Mouse (Mus musculus) CH12.LX (cell line): Measurements from ENCODE around the gene 1700016C15Rik.

Experiments
- BHLHE40 ChIP-seq: IDR thresholded peaks from 2 replicates; pipeline ENCODE4 v1.6.1; 2011; ENCODE audit warnings: mild to moderate bottlenecking, low read depth, low read length, improper control_type of control experiment
- CTCF ChIP-seq, 2 experiments: IDR thresholded peaks in 1 of 2; conservative IDR thresholded peaks in 1 of 2; 2 replicates each; pipeline ENCODE4 v1.5.1; 2011 to 2012; ENCODE audit warnings: low read depth in 2 of 2, low read length in 2 of 2, improper control_type of control experiment in 1 of 2, inconsistent platforms in 1 of 2, mild to moderate bottlenecking in 1 of 2, moderate library complexity in 1 of 2
- ELF1 ChIP-seq: IDR thresholded peaks from 2 replicates; pipeline ENCODE4 v1.6.1; 2014; ENCODE audit warnings: low read depth, mild to moderate bottlenecking, inconsistent platforms, low read length, improper control_type of control experiment
- ETS1 ChIP-seq: conservative IDR thresholded peaks from 2 replicates; pipeline ENCODE4 v1.6.1; 2012; ENCODE audit warnings: low read depth, mild to moderate bottlenecking, inconsistent platforms, low read length, improper control_type of control experiment, moderate library complexity
- KAT2A ChIP-seq: IDR thresholded peaks from 2 replicates; pipeline ENCODE4 v1.6.1; 2012; ENCODE audit warnings: low read length, improper control_type of control experiment, inconsistent platforms; ENCODE audit not compliant: insufficient replicate concordance
- MAFK ChIP-seq: IDR thresholded peaks from 2 replicates; pipeline ENCODE4 v1.6.1; 2011; ENCODE audit warnings: low read length, improper control_type of control experiment; ENCODE audit not compliant: insufficient replicate concordance
- MAZ ChIP-seq: IDR thresholded peaks from 2 replicates; pipeline ENCODE4 v1.6.1; 2012; ENCODE audit warnings: low read depth, mild to moderate bottlenecking, inconsistent platforms, low read length, improper control_type of control experiment, moderate library complexity
- NRF1 ChIP-seq: IDR thresholded peaks from 2 replicates; pipeline ENCODE4 v1.6.1; 2014; ENCODE audit warnings: low read depth, mild to moderate bottlenecking, inconsistent platforms, low read length, improper control_type of control experiment, moderate library complexity
- POLR2A ChIP-seq: IDR thresholded peaks from 2 replicates; pipeline ENCODE4 v1.6.1; 2011; ENCODE audit warnings: low read depth, mild to moderate bottlenecking, improper control_type of control experiment, low read length
- RCOR1 ChIP-seq: conservative IDR thresholded peaks from 2 replicates; pipeline ENCODE4 v1.6.1; 2012; ENCODE audit warnings: low read depth, mild to moderate bottlenecking, inconsistent platforms, low read length, improper control_type of control experiment
- SIN3A ChIP-seq: IDR thresholded peaks from 2 replicates; pipeline ENCODE4 v1.6.1; 2012; ENCODE audit warnings: low read length, improper control_type of control experiment, inconsistent platforms
- USF1 ChIP-seq: IDR thresholded peaks from 2 replicates; pipeline ENCODE4 v1.6.1; 2014; ENCODE audit warnings: low read depth, mild to moderate bottlenecking, inconsistent platforms, low read length, improper control_type of control experiment
- USF2 ChIP-seq: conservative IDR thresholded peaks from 2 replicates; pipeline ENCODE4 v1.6.1; 2011; ENCODE audit warnings: low read depth, low read length, improper control_type of control experiment

DNA sequence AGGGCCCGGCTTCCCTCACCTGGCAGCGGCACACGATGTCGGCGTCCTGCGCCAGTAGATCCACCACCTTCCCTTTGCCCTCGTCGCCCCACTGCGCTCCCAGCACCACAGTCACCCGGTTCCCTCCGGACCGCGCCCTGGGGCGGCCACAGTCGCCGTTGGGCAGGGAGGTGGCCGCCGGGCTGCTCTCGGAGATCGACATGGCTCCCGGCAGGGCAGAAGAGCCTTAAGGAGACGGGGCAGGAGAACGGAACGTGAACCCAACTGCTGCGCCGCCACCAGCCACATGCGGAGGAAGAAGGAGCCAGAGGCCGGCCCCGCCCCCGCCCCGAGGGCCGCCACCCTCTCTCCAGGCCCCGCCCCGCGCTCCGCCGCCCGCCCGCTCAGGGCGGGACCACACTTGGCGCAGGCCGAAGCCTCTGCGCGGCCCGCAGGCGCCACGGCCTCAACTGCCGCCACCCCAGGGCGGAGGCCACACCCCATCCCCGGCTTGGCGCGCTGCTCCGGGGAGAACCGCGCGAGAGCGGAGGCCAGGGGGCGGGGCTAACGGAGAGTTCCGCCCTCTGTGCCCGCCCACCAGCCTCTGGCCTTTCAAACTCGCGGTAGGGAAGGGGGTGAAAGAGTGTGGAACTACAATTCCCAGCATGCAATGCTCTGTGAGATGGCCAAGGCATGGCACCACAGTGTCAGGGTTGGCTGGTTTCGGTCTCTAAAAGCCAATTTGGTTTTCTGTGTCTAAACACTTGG, 66.8 kb downstream of the 1700016C15Rik start, which contains the start of gene Adss:
- TF ChIP-seq ELF1 (peak; percentile 86), MAFK (no peak), KAT2A (peak; percentile 82; the same call in 1 of the 2 replicates), USF1 (no peak), CTCF (conservative IDR thresholded peaks at IDR 0.05 in 1 of 2, IDR thresholded peaks at IDR 0.05 in 1 of 2; ENCODE audit: low read depth in 2 of 2, low read length in 2 of 2) (no peak), MAZ (peak; percentile 81), SIN3A (peak; percentile 79; the same call in 1 of the 2 replicates), ETS1 (no peak), USF2 (no peak), NRF1 (peak; percentile 79), BHLHE40 (peak; percentile 54), POLR2A (peak; percentile 94), RCOR1 (no peak)
